Mouse (Mus musculus) megakaryocyte-erythroid progenitor cell, adult 5-6 weeks (primary cell): ENCODE data around the gene Cat. TPM values are rescaled to one million over a fixed set of nuclear protein-coding genes. Genes with fewer than 3 reads are reported as not detected.
A peak's percentile ranks its signal among the peaks of the same experiment; 100 is the strongest.

Source experiments
- ATAC-seq: replicated peaks from 2 replicates; pipeline ENCODE4 v1.8.0; 2016; ENCODE audit warnings: mild to moderate bottlenecking, inconsistent platforms; ENCODE audit not compliant: severe bottlenecking, poor library complexity, low FRiP score, low TSS enrichment
- total RNA-seq, 2 experiments: library from RNA; stranded (forward) in 1 of 2; stranded (reverse) in 1 of 2; fragments of 200-1000, 215-1000 nt in 1 of 2; fragments of >200 nt in 1 of 2; fragmentation: Nextera tagmentation in 1 of 2; gene quantifications; 2 replicates each; pipeline ENCODE4 v1.2.3; 2014 to 2017

Cat gene
- 79.6 and 84.5 TPM in 2 replicates for total RNA-seq (2014; fragmentation: Nextera tagmentation)
- total RNA-seq (2017) = 45.0 and 46.0 TPM in 2 replicates

GRCm38 (mm10) chr2:103484617-103485401 lies at the start of gene Cat:
TSS of gene Cat (minus strand) at chr2:103485160.
- ATAC-seq = peak; percentile 90

GRCm38 (mm10) chr2:103525596-103525995 lies 40.6 kb upstream of the Cat start:
- ATAC-seq = no peak

- ATAC-seq = no peak
Observed at GRCm38 (mm10) chr2:103516472-103516871, 31.5 kb upstream of the Cat start.

- no peak for ATAC-seq
Observed at GRCm38 (mm10) chr2:103515513-103516180, 30.7 kb upstream of the Cat start.

- no peak for ATAC-seq
Observed at GRCm38 (mm10) chr2:103512066-103512795, 27.3 kb upstream of the Cat start.

GRCm38 (mm10) chr2:103511631-103512030 lies 26.7 kb upstream of the Cat start:
- no peak for ATAC-seq

GRCm38 (mm10) chr2:103511042-103511441 lies 26.1 kb upstream of the Cat start:
- ATAC-seq = no peak

- no peak for ATAC-seq
Observed at GRCm38 (mm10) chr2:103507651-103508050, 22.7 kb upstream of the Cat start.

GRCm38 (mm10) chr2:103505956-103506355 lies 21.0 kb upstream of the Cat start:
- no peak for ATAC-seq

- no peak for ATAC-seq
Observed at GRCm38 (mm10) chr2:103504463-103504862, 19.5 kb upstream of the Cat start.

GRCm38 (mm10) chr2:103500769-103501168 lies 15.8 kb upstream of the Cat start:
- ATAC-seq = no peak

- ATAC-seq = no peak
Observed at GRCm38 (mm10) chr2:103495633-103496418, 10.9 kb upstream of the Cat start.

- ATAC-seq = no peak
Observed at GRCm38 (mm10) chr2:103493827-103494226, 8.9 kb upstream of the Cat start.

GRCm38 (mm10) chr2:103492526-103492925 lies 7.6 kb upstream of the Cat start:
- no peak for ATAC-seq

GRCm38 (mm10) chr2:103483986-103484520 lies 907 bp downstream of the Cat start:
- peak; percentile 19 for ATAC-seq

- peak; percentile 57 for ATAC-seq
Observed at GRCm38 (mm10) chr2:103483289-103483985, 1.5 kb downstream of the Cat start.

GRCm38 (mm10) chr2:103481314-103482231 lies 3.4 kb downstream of the Cat start:
- no peak for ATAC-seq

GRCm38 (mm10) chr2:103480871-103481270 lies 4.1 kb downstream of the Cat start:
- no peak for ATAC-seq
